Comparison of ENCODE assay signal across 9 mouse cellular contexts in genomic region chr13:59768531-59768930, GRCm38 (mm10). TPM values are rescaled to one million over a fixed set of nuclear protein-coding genes. Genes with fewer than 3 reads are reported as not detected.
DNase-seq lines count a peak whose midpoint lies in the region; ATAC-seq and TF ChIP-seq lines count a peak whose summit lies in the region.
"Had no signal": no experiment of that assay in that cellular context is flagged by ENCODE, and none has a peak within 500 bp of the region (broad histone marks: within the 10 kb centered on the region; RNA-seq: fewer than 3 reads in every experiment).

No protein-coding gene starts in this region.

- no peak for DNase-seq in heart, adult 8-10 months (ENCODE audit: low spot score)
- peak; percentile 16 for DNase-seq in brain, adult 2 months (ENCODE audit: low read depth, low spot score)
- no peak for DNase-seq in hindbrain, embryonic 14.5 days (ENCODE audit: low spot score)
- DNase-seq in lung, embryonic 14.5 days, result peak; percentile 23
- DNase-seq in natural killer cell, adult 2 months (ENCODE audit: low spot score in 2 of 2), result no peak
- no peak for DNase-seq in layer of hippocampus, adult 9-11 months
- DNase-seq in embryo, embryonic 11 days, result no peak

- no peaks in the 10 kb centered on the region for H3K9me3 ChIP-seq in heart, embryonic 12.5 days (replicated peaks)
- H3K9me3 ChIP-seq in hindbrain, embryonic 14.5 days (ENCODE audit: control insufficient read depth, low read length), result no peaks in the 10 kb centered on the region
- no peaks in the 10 kb centered on the region for H3K9me3 ChIP-seq in lung, embryonic 14.5 days (ENCODE audit: low read depth, low read length)

- H3K36me3 ChIP-seq in heart, embryonic 12.5 days, result peaks cover 13% of the 10 kb centered on the region
- peaks cover 14% of the 10 kb centered on the region; the same call in 1 of the 2 replicates for H3K36me3 ChIP-seq in hindbrain, embryonic 14.5 days (replicated peaks; ENCODE audit: control insufficient read depth, insufficient read depth)
- H3K36me3 ChIP-seq in lung, embryonic 14.5 days (ENCODE audit: insufficient read depth), result peaks cover 24% of the 10 kb centered on the region

- TF ChIP-seq CTCF in lung, embryonic 14.5 days (IDR thresholded peaks at IDR 0.05; ENCODE audit: low read depth), result no peak

- WGBS in heart, embryonic 12.5 days, result 18% methylated on average over 13 of the region's 13 CpGs
- WGBS in hindbrain, embryonic 14.5 days, result 39% methylated on average over 13 of the region's 13 CpGs
- 22% methylated on average over 13 of the region's 13 CpGs for WGBS in lung, embryonic 14.5 days

- peak overlapping the region; percentile 81 for H3K4me2 ChIP-seq in heart, embryonic 12.5 days
- H3K4me2 ChIP-seq in hindbrain, embryonic 14.5 days (replicated peaks), result peak overlapping the region; percentile 75
- peak overlapping the region; percentile 84 for H3K4me2 ChIP-seq in lung, embryonic 14.5 days

- H3K27me3 ChIP-seq in heart, embryonic 12.5 days (replicated peaks), result no peaks in the 10 kb centered on the region
- H3K27me3 ChIP-seq in hindbrain, embryonic 14.5 days (ENCODE audit: control insufficient read depth, insufficient read depth, low read length), result no peaks in the 10 kb centered on the region
- H3K27me3 ChIP-seq in lung, embryonic 14.5 days (ENCODE audit: insufficient read depth, low read length), result no peaks in the 10 kb centered on the region

- H3K4me1 ChIP-seq in heart, embryonic 12.5 days (replicated peaks), result peaks cover 50% of the 10 kb centered on the region
- peaks cover 33% of the 10 kb centered on the region for H3K4me1 ChIP-seq in hindbrain, embryonic 14.5 days (replicated peaks; ENCODE audit: control insufficient read depth, insufficient read depth, low read length)
- peaks cover 18% of the 10 kb centered on the region for H3K4me1 ChIP-seq in lung, embryonic 14.5 days (ENCODE audit: insufficient read depth)

- ATAC-seq in heart, embryonic 12.5 days (ENCODE audit: insufficient number of reproducible peaks, low FRiP score), result no peak
- ATAC-seq in hindbrain, embryonic 14.5 days (ENCODE audit: low FRiP score), result no peak
- ATAC-seq in lung, embryonic 14.5 days (ENCODE audit: insufficient read depth), result no peak

- peak overlapping the region; percentile 91 for H3K4me3 ChIP-seq in heart, embryonic 12.5 days
- peak overlapping the region; percentile 53 for H3K4me3 ChIP-seq in hindbrain, embryonic 14.5 days (replicated peaks; ENCODE audit: low read length)
- peak overlapping the region; percentile 79 for H3K4me3 ChIP-seq in lung, embryonic 14.5 days (ENCODE audit: low read depth, low read length)

- peak overlapping the region; percentile 99 for H3K27ac ChIP-seq in heart, embryonic 12.5 days (ENCODE audit: poor library complexity, severe bottlenecking)
- no peak overlapping the region for H3K27ac ChIP-seq in hindbrain, embryonic 14.5 days
- H3K27ac ChIP-seq in lung, embryonic 14.5 days (ENCODE audit: low read depth), result peak overlapping the region; percentile 12; the same call in 1 of the 2 replicates

- peak overlapping the region; percentile 96 for H3K9ac ChIP-seq in heart, embryonic 12.5 days
- H3K9ac ChIP-seq in hindbrain, embryonic 14.5 days, result peak overlapping the region; percentile 65
- peak overlapping the region; percentile 78 for H3K9ac ChIP-seq in lung, embryonic 14.5 days

RNA-seq across cellular contexts. Expression of gene Isca1, which starts 1.1 kb away (rescaled TPM):
- polyA plus RNA-seq in heart, embryonic 12.5 days (2016; fragmentation: Nextera tagmentation; extraction: Ambion mirVana), result 155 and 159 TPM in 2 replicates
- total RNA-seq in heart, adult 8-10 months (2022), result 100 to 1,000 TPM; 215 to 235 (median 226) TPM
- 185 and 197 TPM in 2 replicates for polyA plus RNA-seq in hindbrain, embryonic 14.5 days (2014; fragmentation: Nextera tagmentation; extraction: Ambion mirVana)
- 105 and 121 TPM in 2 replicates for polyA plus RNA-seq in lung, embryonic 14.5 days (2014; fragmentation: Nextera tagmentation; extraction: Ambion mirVana)

RNA-seq across cellular contexts. Expression of gene Gm49354, which starts 13.5 kb away (rescaled TPM):
- polyA plus RNA-seq in heart, embryonic 12.5 days (2016; fragmentation: Nextera tagmentation; extraction: Ambion mirVana), result not detected in 2 replicates
- not detected for total RNA-seq in heart, adult 8-10 months (2022)
- not detected in 2 replicates for polyA plus RNA-seq in hindbrain, embryonic 14.5 days (2014; fragmentation: Nextera tagmentation; extraction: Ambion mirVana)
- polyA plus RNA-seq in lung, embryonic 14.5 days (2014; fragmentation: Nextera tagmentation; extraction: Ambion mirVana), result not detected in 2 replicates

RNA-seq across cellular contexts. Expression of gene 1700014D04Rik, which starts 22.0 kb away (rescaled TPM):
- 0.17 TPM in 1 of 2 replicates, not detected in the other for polyA plus RNA-seq in heart, embryonic 12.5 days (2016; fragmentation: Nextera tagmentation; extraction: Ambion mirVana)
- total RNA-seq in heart, adult 8-10 months (2022), result not detected
- polyA plus RNA-seq in hindbrain, embryonic 14.5 days (2014; fragmentation: Nextera tagmentation; extraction: Ambion mirVana), result 0.11 and 0.93 TPM in 2 replicates
- 0.24 TPM in 1 of 2 replicates, not detected in the other for polyA plus RNA-seq in lung, embryonic 14.5 days (2014; fragmentation: Nextera tagmentation; extraction: Ambion mirVana)

RNA-seq across cellular contexts. Expression of gene Spata31d1d, which starts 37.0 kb away (rescaled TPM):
- not detected in 2 replicates for polyA plus RNA-seq in heart, embryonic 12.5 days (2016; fragmentation: Nextera tagmentation; extraction: Ambion mirVana)
- not detected for total RNA-seq in heart, adult 8-10 months (2022)
- 0.09 TPM in 1 of 2 replicates, not detected in the other for polyA plus RNA-seq in hindbrain, embryonic 14.5 days (2014; fragmentation: Nextera tagmentation; extraction: Ambion mirVana)
- polyA plus RNA-seq in lung, embryonic 14.5 days (2014; fragmentation: Nextera tagmentation; extraction: Ambion mirVana), result not detected in 2 replicates
- total RNA-seq: neutrophil, adult 5-6 weeks had no signal

RNA-seq across cellular contexts. Expression of gene Tut7, which starts 54.4 kb away (rescaled TPM):
- 45.3 and 46.4 TPM in 2 replicates for polyA plus RNA-seq in heart, embryonic 12.5 days (2016; fragmentation: Nextera tagmentation; extraction: Ambion mirVana)
- 10 to 100 TPM; 35.5 to 42.0 (median 39.5) TPM for total RNA-seq in heart, adult 8-10 months (2022)
- 42.8 and 43.1 TPM in 2 replicates for polyA plus RNA-seq in hindbrain, embryonic 14.5 days (2014; fragmentation: Nextera tagmentation; extraction: Ambion mirVana)
- polyA plus RNA-seq in lung, embryonic 14.5 days (2014; fragmentation: Nextera tagmentation; extraction: Ambion mirVana), result 44.3 and 44.6 TPM in 2 replicates

Comparison
In these comparisons a context has a peak if more than half of its experiments do, and no peak if none do; other contexts are left out.
1. DNase-seq: peak in brain, adult 2 months (single experiment) and lung, embryonic 14.5 days (single experiment); none in heart, adult 8-10 months (single experiment), hindbrain, embryonic 14.5 days (single experiment), natural killer cell, adult 2 months (0 of 2), layer of hippocampus, adult 9-11 months (single experiment) and embryo, embryonic 11 days (single experiment).
2. Peak in every context shown above with its lines, with median percentiles within 50 percentile points of each other: H3K4me2 ChIP-seq, H3K4me3 ChIP-seq and H3K9ac ChIP-seq.